Mouse (Mus musculus) gastrocnemius, postnatal 25 days (tissue): ENCODE measurements around the gene 2810408A11Rik. TPM values are rescaled to one million over a fixed set of nuclear protein-coding genes. Genes with fewer than 3 reads are reported as not detected.

Source experiments
- DNase-seq: peaks from one replicate; pipeline ENCODE4 v3.0.0; 2022
- microRNA-seq, 2 experiments: library from miRNA; unstranded; fragments of <30 nt; microRNA quantifications; one replicate each; pipeline ENCODE4 v1.2.0; 2021; ENCODE audit warnings: borderline replicate concordance in 2 of 2
- total RNA-seq, 2 experiments: library from RNA; stranded (reverse); gene quantifications; 1 replicate in 1 of 2; 2 replicates in 1 of 2; pipeline ENCODE4 v1.2.3; 2021

The 2810408A11Rik gene
- total RNA-seq, 2 experiments from 2014 or later: not detected

- no peak for DNase-seq
Observed at GRCm38 (mm10) chr11:69849128-69849527, 51.7 kb downstream of the 2810408A11Rik start.

DNA sequence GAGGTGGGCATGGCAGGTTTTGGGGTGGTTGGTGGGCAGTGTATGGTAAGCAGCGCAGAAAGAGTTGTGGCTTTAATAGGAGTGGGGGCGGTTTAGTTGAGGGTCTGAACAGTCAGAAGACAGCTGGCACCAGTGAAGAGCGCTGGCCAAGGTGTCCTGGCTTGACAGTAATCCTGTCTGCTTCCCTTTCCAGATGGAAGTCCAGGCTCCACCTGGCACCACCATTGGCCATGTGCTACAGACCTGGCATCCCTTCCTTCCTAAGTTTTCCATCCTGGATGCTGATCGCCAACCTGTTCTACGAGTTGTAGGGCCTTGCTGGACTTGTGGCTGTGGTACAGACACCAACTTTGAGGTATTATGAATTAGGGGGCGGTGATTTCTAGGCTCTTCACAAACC is 52.8 kb downstream of the 2810408A11Rik start:
- no peak for DNase-seq

Small RNA genes within 50 kb of the gene (microRNA-seq; reads per million reads assigned to microRNA genes)
- 0 reads per million in 2 experiments for gene Mir6924

Other genes with a start within 250 kb of the 2810408A11Rik start
- gene Sox15, start 245.7 kb downstream of the 2810408A11Rik start, total RNA-seq: not detected
- 10 to 100 TPM in 1 of 2 experiments, 1 to 10 TPM in 1; 6.6 to 10.0 TPM for gene Mpdu1, start 238.3 kb downstream of the 2810408A11Rik start, total RNA-seq
- gene Cd68, start 234.8 kb downstream of the 2810408A11Rik start, total RNA-seq: 1 to 10 TPM; 1.3 to 9.1 TPM
- 100 to 1,000 TPM in 1 of 2 experiments, 10 to 100 TPM in 1; 99.8 to 102 TPM for gene Eif4a1, start 228.6 kb downstream of the 2810408A11Rik start, total RNA-seq
- gene Senp3, start 218.9 kb downstream of the 2810408A11Rik start, total RNA-seq: 10 to 100 TPM; 19.1 to 23.5 TPM
- 1 to 10 TPM in 1 of 2 experiments, under 1 TPM in 1; 0.67 to 1.5 TPM for gene Tnfsf13, start 215.2 kb downstream of the 2810408A11Rik start, total RNA-seq
- gene Tnfsf12, start 205.1 kb downstream of the 2810408A11Rik start, total RNA-seq: 10 to 100 TPM in 1 of 2 experiments, 1 to 10 TPM in 1; 8.3 to 11.6 TPM
- 1 to 10 TPM in 1 of 2 experiments, under 1 TPM in 1; 0.87 to 2.1 TPM for gene Tnfsfm13, start 204.9 kb downstream of the 2810408A11Rik start, total RNA-seq
- gene Polr2a, start 142.3 kb downstream of the 2810408A11Rik start, total RNA-seq: 10 to 100 TPM; 24.7 to 27.5 TPM
- gene Slc35g3, start 139.0 kb downstream of the 2810408A11Rik start, total RNA-seq: not detected
- gene Zbtb4, start 135.1 kb downstream of the 2810408A11Rik start, total RNA-seq: 10 to 100 TPM; 23.0 to 28.1 TPM
- gene Chrnb1, start 105.0 kb downstream of the 2810408A11Rik start, total RNA-seq: 10 to 100 TPM; 36.2 to 53.1 TPM
- gene Fgf11, start 99.1 kb downstream of the 2810408A11Rik start, total RNA-seq: 1 to 10 TPM; 6.3 to 6.7 TPM
- gene Tmem102, start 95.4 kb downstream of the 2810408A11Rik start, total RNA-seq: under 1 TPM; 0.18 to 0.35 TPM
- not detected for gene Gm39566, start 85.7 kb downstream of the 2810408A11Rik start, total RNA-seq
- not detected for gene Spem2, start 82.5 kb downstream of the 2810408A11Rik start, total RNA-seq
- not detected for gene Spem1, start 78.8 kb downstream of the 2810408A11Rik start, total RNA-seq
- gene Nlgn2, start 63.2 kb downstream of the 2810408A11Rik start, total RNA-seq: 1 to 10 TPM; 3.1 to 3.9 TPM
- 100 to 1,000 TPM; 126 to 144 TPM for gene Tmem256, start 62.5 kb downstream of the 2810408A11Rik start, total RNA-seq
- gene Plscr3, start 54.6 kb downstream of the 2810408A11Rik start, total RNA-seq: 10 to 100 TPM; 10.8 to 13.7 TPM
- gene Tnk1, start 42.3 kb downstream of the 2810408A11Rik start, total RNA-seq: under 1 TPM in 1 of 2 experiments, not detected in 1; 0.11 TPM
- not detected for gene Tmem95, start 23.0 kb downstream of the 2810408A11Rik start, total RNA-seq
- gene Kctd11, start 19.6 kb downstream of the 2810408A11Rik start, total RNA-seq: 1 to 10 TPM; 1.7 to 2.2 TPM
- under 1 TPM; 0.26 to 0.38 TPM for gene Acap1, start 5.4 kb downstream of the 2810408A11Rik start, total RNA-seq
- gene Neurl4, start 85 bp upstream of the 2810408A11Rik start, total RNA-seq: 10 to 100 TPM; 25.4 to 26.0 TPM
- gene Gps2, start 12.9 kb upstream of the 2810408A11Rik start, total RNA-seq: 10 to 100 TPM; 34.6 to 35.2 TPM
- 100 to 1,000 TPM; 417 to 422 TPM for gene Eif5a, start 21.0 kb upstream of the 2810408A11Rik start, total RNA-seq
- gene Ybx2, start 34.8 kb upstream of the 2810408A11Rik start, total RNA-seq: 10 to 100 TPM; 10.4 to 10.9 TPM
- 100 to 1,000 TPM; 306 to 340 TPM for gene Slc2a4, start 47.2 kb upstream of the 2810408A11Rik start, total RNA-seq
- gene Cldn7, start 63.8 kb upstream of the 2810408A11Rik start, total RNA-seq: under 1 TPM in 1 of 2 experiments, not detected in 1; 0.91 TPM
- 100 to 1,000 TPM; 195 to 205 TPM for gene Ctdnep1, start 80.2 kb upstream of the 2810408A11Rik start, total RNA-seq
- 10 to 100 TPM; 37.0 to 44.2 TPM for gene Elp5, start 81.5 kb upstream of the 2810408A11Rik start, total RNA-seq
- gene Gabarap, start 90.2 kb upstream of the 2810408A11Rik start, total RNA-seq: 100 to 1,000 TPM; 148 to 170 TPM
- gene Phf23, start 94.8 kb upstream of the 2810408A11Rik start, total RNA-seq: 10 to 100 TPM; 15.0 to 16.1 TPM
- 1 to 10 TPM; 3.7 to 4.1 TPM for gene Dvl2, start 99.6 kb upstream of the 2810408A11Rik start, total RNA-seq
- gene Acadvl, start 114.4 kb upstream of the 2810408A11Rik start, total RNA-seq: 100 to 1,000 TPM; 342 to 380 TPM
- 1 to 10 TPM; 5.6 to 6.9 TPM for gene Dlg4, start 116.0 kb upstream of the 2810408A11Rik start, total RNA-seq
- gene Asgr1, start 153.1 kb upstream of the 2810408A11Rik start, total RNA-seq: not detected
- not detected for gene Asgr2, start 191.7 kb upstream of the 2810408A11Rik start, total RNA-seq
- 1 to 10 TPM; 2.5 to 3.6 TPM for gene Mgl2, start 229.3 kb upstream of the 2810408A11Rik start, total RNA-seq